Mouse (Mus musculus): ENCODE measurements around the gene Gm42906. TPM values are rescaled to one million over a fixed set of nuclear protein-coding genes. Genes with fewer than 3 reads are reported as not detected.

The Gm42906 gene
- polyA plus RNA-seq, 1 experiment from 2014 or later, result not detected

- Histone ChIP-seq H3K27ac (ENCODE audit: low read depth) (no peak overlapping the region), H3K27me3 (ENCODE audit: insufficient read depth, low read length) (no peaks in the 10 kb centered on the region), H3K36me3 (ENCODE audit: insufficient read depth) (no peaks in the 10 kb centered on the region), H3K9ac (no peak overlapping the region), H3K4me2 (no peak overlapping the region), H3K4me3 (ENCODE audit: low read depth, low read length) (no peak overlapping the region), H3K9me3 (ENCODE audit: low read depth, low read length) (no peaks in the 10 kb centered on the region), H3K4me1 (ENCODE audit: insufficient read depth) (peaks cover 11% of the 10 kb centered on the region)
- no peak for ATAC-seq (ENCODE audit: insufficient read depth)
- TF ChIP-seq CTCF (IDR thresholded peaks at IDR 0.05; ENCODE audit: low read depth), result no peak
- DNase-seq, result no peak
- 38% methylated on average over 2 of the region's 2 CpGs for WGBS
These were observed 10.4 kb downstream of the Gm42906 start for GRCm38 (mm10) chr5:151417421-151418038.

GRCm38 (mm10) chr5:151416988-151417387 lies 11.0 kb downstream of the Gm42906 start:
- TF ChIP-seq CTCF (IDR thresholded peaks at IDR 0.05; ENCODE audit: low read depth), result no peak
- H3K36me3 ChIP-seq (ENCODE audit: insufficient read depth), result no peaks in the 10 kb centered on the region
- no peak overlapping the region for H3K4me2 ChIP-seq
- no peaks in the 10 kb centered on the region for H3K9me3 ChIP-seq (ENCODE audit: low read depth, low read length)
- H3K9ac ChIP-seq, result no peak overlapping the region
- ATAC-seq (ENCODE audit: insufficient read depth) (no peak), DNase-seq (no peak)
- no peak overlapping the region for H3K27ac ChIP-seq (ENCODE audit: low read depth)
- H3K4me1 ChIP-seq (ENCODE audit: insufficient read depth), result peaks cover 9% of the 10 kb centered on the region
- no peak overlapping the region for H3K4me3 ChIP-seq (ENCODE audit: low read depth, low read length)
- H3K27me3 ChIP-seq (ENCODE audit: insufficient read depth, low read length), result no peaks in the 10 kb centered on the region
- WGBS, result 7% methylated on average over 1 of the region's 1 CpGs

- no peak for DNase-seq
- no peak for TF ChIP-seq CTCF (IDR thresholded peaks at IDR 0.05; ENCODE audit: low read depth)
- 35% methylated on average over 3 of the region's 3 CpGs for WGBS
- Histone ChIP-seq H3K36me3 (ENCODE audit: insufficient read depth) (no peaks in the 10 kb centered on the region), H3K4me2 (no peak overlapping the region), H3K9ac (no peak overlapping the region), H3K4me1 (ENCODE audit: insufficient read depth) (peaks cover 6% of the 10 kb centered on the region; the same call in 1 of the 2 replicates), H3K27me3 (ENCODE audit: insufficient read depth, low read length) (no peaks in the 10 kb centered on the region), H3K27ac (ENCODE audit: low read depth) (no peak overlapping the region), H3K4me3 (ENCODE audit: low read depth, low read length) (no peak overlapping the region), H3K9me3 (ENCODE audit: low read depth, low read length) (no peaks in the 10 kb centered on the region)
- ATAC-seq (ENCODE audit: insufficient read depth), result no peak
These were observed 14.3 kb downstream of the Gm42906 start for GRCm38 (mm10) chr5:151413617-151414016.

GRCm38 (mm10) chr5:151412666-151413463 lies 15.1 kb downstream of the Gm42906 start:
- DNase-seq, result peak; percentile 41
- Histone ChIP-seq H3K4me2 (no peak overlapping the region), H3K9me3 (ENCODE audit: low read depth, low read length) (no peaks in the 10 kb centered on the region), H3K27me3 (ENCODE audit: insufficient read depth, low read length) (no peaks in the 10 kb centered on the region), H3K36me3 (ENCODE audit: insufficient read depth) (no peaks in the 10 kb centered on the region), H3K9ac (no peak overlapping the region), H3K27ac (ENCODE audit: low read depth) (no peak overlapping the region), H3K4me3 (ENCODE audit: low read depth, low read length) (no peak overlapping the region), H3K4me1 (ENCODE audit: insufficient read depth) (peaks cover 6% of the 10 kb centered on the region; the same call in 1 of the 2 replicates)
- TF ChIP-seq CTCF (IDR thresholded peaks at IDR 0.05; ENCODE audit: low read depth), result no peak
- 33% methylated on average over 11 of the region's 11 CpGs for WGBS
- ATAC-seq (ENCODE audit: insufficient read depth), result peak; percentile 35; the same call in 1 of the 2 replicates

- H3K4me2 ChIP-seq, result no peak overlapping the region
- H3K36me3 ChIP-seq (ENCODE audit: insufficient read depth), result no peaks in the 10 kb centered on the region
- H3K4me1 ChIP-seq (ENCODE audit: insufficient read depth), result peaks cover 6% of the 10 kb centered on the region; the same call in 1 of the 2 replicates
- H3K27me3 ChIP-seq (ENCODE audit: insufficient read depth, low read length), result no peaks in the 10 kb centered on the region
- no peaks in the 10 kb centered on the region for H3K9me3 ChIP-seq (ENCODE audit: low read depth, low read length)
- 66% methylated on average over 3 of the region's 3 CpGs for WGBS
- no peak overlapping the region for H3K9ac ChIP-seq
- no peak overlapping the region for H3K27ac ChIP-seq (ENCODE audit: low read depth)
- no peak overlapping the region for H3K4me3 ChIP-seq (ENCODE audit: low read depth, low read length)
- no peak for TF ChIP-seq CTCF (IDR thresholded peaks at IDR 0.05; ENCODE audit: low read depth)
- DNase-seq (no peak), ATAC-seq (ENCODE audit: insufficient read depth) (no peak)
These were observed 18.0 kb downstream of the Gm42906 start for GRCm38 (mm10) chr5:151410006-151410405.

- no peak for TF ChIP-seq CTCF (IDR thresholded peaks at IDR 0.05; ENCODE audit: low read depth)
- no peak overlapping the region for H3K4me2 ChIP-seq
- peaks cover 6% of the 10 kb centered on the region; the same call in 1 of the 2 replicates for H3K4me1 ChIP-seq (ENCODE audit: insufficient read depth)
- no peak overlapping the region for H3K4me3 ChIP-seq (ENCODE audit: low read depth, low read length)
- 15% methylated on average over 1 of the region's 1 CpGs for WGBS
- ATAC-seq (ENCODE audit: insufficient read depth) (no peak), DNase-seq (no peak)
- H3K9ac ChIP-seq, result no peak overlapping the region
- no peak overlapping the region; the same call in 1 of the 2 replicates for H3K27ac ChIP-seq (ENCODE audit: low read depth)
- no peaks in the 10 kb centered on the region for H3K27me3 ChIP-seq (ENCODE audit: insufficient read depth, low read length)
- no peaks in the 10 kb centered on the region for H3K9me3 ChIP-seq (ENCODE audit: low read depth, low read length)
- H3K36me3 ChIP-seq (ENCODE audit: insufficient read depth), result no peaks in the 10 kb centered on the region
These were observed 18.7 kb downstream of the Gm42906 start for GRCm38 (mm10) chr5:151409282-151409681.

All from lung, embryonic 14.5 days (tissue).